Mouse (Mus musculus) CH12.LX (cell line): Measurements from ENCODE around the gene Mgam.

ENCODE experiments used
- BHLHE40 ChIP-seq: IDR thresholded peaks from 2 replicates; pipeline ENCODE4 v1.6.1; 2011; ENCODE audit warnings: mild to moderate bottlenecking, low read depth, low read length, improper control_type of control experiment
- CTCF ChIP-seq, 2 experiments: IDR thresholded peaks in 1 of 2; conservative IDR thresholded peaks in 1 of 2; 2 replicates each; pipeline ENCODE4 v1.5.1; 2011 to 2012; ENCODE audit warnings: low read depth in 2 of 2, low read length in 2 of 2, improper control_type of control experiment in 1 of 2, inconsistent platforms in 1 of 2, mild to moderate bottlenecking in 1 of 2, moderate library complexity in 1 of 2
- EP300 ChIP-seq: IDR thresholded peaks from 2 replicates; pipeline ENCODE4 v1.6.1; 2011; ENCODE audit warnings: low read length, improper control_type of control experiment
- ETS1 ChIP-seq: conservative IDR thresholded peaks from 2 replicates; pipeline ENCODE4 v1.6.1; 2012; ENCODE audit warnings: low read depth, mild to moderate bottlenecking, inconsistent platforms, low read length, improper control_type of control experiment, moderate library complexity
- JUN ChIP-seq: IDR thresholded peaks from 2 replicates; pipeline ENCODE4 v1.6.1; 2011; ENCODE audit warnings: low read depth, mild to moderate bottlenecking, low read length, improper control_type of control experiment, moderate library complexity; ENCODE audit not compliant: insufficient read depth
- JUND ChIP-seq: conservative IDR thresholded peaks from 2 replicates; pipeline ENCODE4 v1.6.1; 2011; ENCODE audit warnings: low read depth, low read length, improper control_type of control experiment
- MAX ChIP-seq: IDR thresholded peaks from 2 replicates; pipeline ENCODE4 v1.6.1; 2011; ENCODE audit warnings: low read length, improper control_type of control experiment
- NELFE ChIP-seq: IDR thresholded peaks from 2 replicates; pipeline ENCODE4 v1.6.1; 2011; ENCODE audit warnings: low read depth, low read length, improper control_type of control experiment
- POLR2A ChIP-seq: IDR thresholded peaks from 2 replicates; pipeline ENCODE4 v1.6.1; 2011; ENCODE audit warnings: low read depth, mild to moderate bottlenecking, improper control_type of control experiment, low read length
- SIN3A ChIP-seq: IDR thresholded peaks from 2 replicates; pipeline ENCODE4 v1.6.1; 2012; ENCODE audit warnings: low read length, improper control_type of control experiment, inconsistent platforms
- SMC3 ChIP-seq: IDR thresholded peaks from 2 replicates; pipeline ENCODE4 v1.6.1; 2011; ENCODE audit warnings: low read depth, low read length, improper control_type of control experiment
- TCF12 ChIP-seq: IDR thresholded peaks from 2 replicates; pipeline ENCODE4 v1.6.1; 2014; ENCODE audit warnings: low read depth, mild to moderate bottlenecking, inconsistent platforms, low read length, improper control_type of control experiment
- USF2 ChIP-seq: conservative IDR thresholded peaks from 2 replicates; pipeline ENCODE4 v1.6.1; 2011; ENCODE audit warnings: low read depth, low read length, improper control_type of control experiment

DNA sequence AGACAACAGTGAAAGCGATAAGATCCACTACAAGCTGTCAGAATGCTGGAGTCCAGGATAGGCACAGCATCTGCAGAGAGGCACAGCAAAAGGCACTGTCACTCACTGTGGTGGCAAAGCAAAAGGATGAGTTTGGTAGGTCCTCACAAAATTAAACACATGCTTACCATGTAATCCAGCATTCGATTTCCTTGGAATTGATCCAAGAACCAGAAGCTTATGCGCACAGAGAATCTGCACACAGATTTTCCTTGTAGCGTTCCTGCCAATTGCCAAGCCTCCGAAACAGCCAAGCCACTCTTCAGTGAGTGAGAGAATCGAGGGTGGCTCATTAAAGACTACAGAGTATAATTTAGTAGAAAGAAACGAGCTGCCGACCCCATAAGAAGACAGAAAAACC lies 18.4 kb upstream of the Mgam start:
- TF ChIP-seq CTCF (conservative IDR thresholded peaks at IDR 0.05 in 1 of 2, IDR thresholded peaks at IDR 0.05 in 1 of 2; ENCODE audit: low read depth in 2 of 2, low read length in 2 of 2), result no peak
- no peak for TF ChIP-seq ETS1
- no peak for TF ChIP-seq MAX
- no peak for TF ChIP-seq SMC3
- TF ChIP-seq NELFE, result no peak
- TF ChIP-seq POLR2A, result no peak
- no peak for TF ChIP-seq JUN
- no peak for TF ChIP-seq JUND
- TF ChIP-seq BHLHE40, result no peak
- no peak for TF ChIP-seq EP300
- no peak for TF ChIP-seq SIN3A
- TF ChIP-seq USF2, result no peak
- no peak for TF ChIP-seq TCF12
